Mouse (Mus musculus): ENCODE results near the gene Slc25a11. TPM values are rescaled to one million over a fixed set of nuclear protein-coding genes. Genes with fewer than 3 reads are reported as not detected.

Gene Slc25a11
- polyA plus RNA-seq, 1 experiment from 2014 or later, result 155 TPM

DNA sequence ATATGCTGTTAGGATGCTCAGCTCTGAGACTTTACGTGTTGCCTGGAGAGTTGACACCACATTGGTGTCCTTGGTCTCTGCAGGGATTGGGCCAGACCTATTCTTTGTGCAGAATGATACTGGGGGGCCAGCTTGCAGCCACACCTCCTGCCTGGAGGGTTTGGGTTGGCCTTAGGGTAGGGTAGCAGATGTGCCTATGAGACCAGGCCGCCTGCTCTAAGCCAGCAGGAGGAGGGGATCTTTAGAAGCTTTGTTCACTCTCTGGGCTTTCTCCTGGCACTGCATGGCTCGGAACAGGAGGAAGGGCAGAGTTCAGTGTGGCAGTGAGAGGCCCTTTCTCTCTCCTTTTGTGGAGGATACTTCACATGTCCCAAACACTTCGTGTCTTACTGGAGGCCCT is 51.2 kb downstream of the Slc25a11 start:
- DNase-seq (ENCODE audit: low spot score), result no peak
- Histone ChIP-seq H3K4me1 (replicated peaks) (peaks cover 16% of the 10 kb centered on the region), H3K9me3 (no peaks in the 10 kb centered on the region), H3K27me3 (ENCODE audit: insufficient read depth, poor library complexity, severe bottlenecking) (no peaks in the 10 kb centered on the region), H3K4me3 (no peak overlapping the region), H3K36me3 (peaks cover 30% of the 10 kb centered on the region), H3K27ac (peak overlapping the region; percentile 60)
- WGBS, result 60% methylated on average over 4 of the region's 4 CpGs

DNA sequence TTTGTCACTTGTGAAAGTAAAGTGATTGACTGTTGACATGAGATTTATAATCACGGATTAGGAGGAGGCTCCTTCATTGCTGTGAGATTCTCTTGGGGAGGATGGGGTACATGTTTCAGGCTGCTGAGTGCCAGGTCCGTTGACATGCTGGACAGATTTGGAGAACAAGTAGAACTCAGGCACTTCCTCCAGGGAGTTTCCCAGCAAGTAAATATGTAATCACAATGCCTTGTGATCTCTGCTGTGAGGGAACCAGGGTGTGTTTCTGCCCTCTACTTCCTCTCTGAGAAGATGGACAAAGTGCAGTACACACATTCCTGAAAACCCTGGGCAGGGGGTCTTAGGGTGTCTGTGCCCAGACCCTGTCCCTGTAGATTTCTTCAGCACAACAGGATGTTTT is 51.6 kb downstream of the Slc25a11 start:
- Histone ChIP-seq H3K27me3 (ENCODE audit: insufficient read depth, poor library complexity, severe bottlenecking) (no peaks in the 10 kb centered on the region), H3K4me3 (no peak overlapping the region), H3K36me3 (peaks cover 29% of the 10 kb centered on the region), H3K4me1 (replicated peaks) (peaks cover 16% of the 10 kb centered on the region), H3K27ac (peak overlapping the region; percentile 60), H3K9me3 (no peaks in the 10 kb centered on the region)
- DNase-seq (ENCODE audit: low spot score), result no peak
- 82% methylated on average over 2 of the region's 2 CpGs for WGBS

DNA sequence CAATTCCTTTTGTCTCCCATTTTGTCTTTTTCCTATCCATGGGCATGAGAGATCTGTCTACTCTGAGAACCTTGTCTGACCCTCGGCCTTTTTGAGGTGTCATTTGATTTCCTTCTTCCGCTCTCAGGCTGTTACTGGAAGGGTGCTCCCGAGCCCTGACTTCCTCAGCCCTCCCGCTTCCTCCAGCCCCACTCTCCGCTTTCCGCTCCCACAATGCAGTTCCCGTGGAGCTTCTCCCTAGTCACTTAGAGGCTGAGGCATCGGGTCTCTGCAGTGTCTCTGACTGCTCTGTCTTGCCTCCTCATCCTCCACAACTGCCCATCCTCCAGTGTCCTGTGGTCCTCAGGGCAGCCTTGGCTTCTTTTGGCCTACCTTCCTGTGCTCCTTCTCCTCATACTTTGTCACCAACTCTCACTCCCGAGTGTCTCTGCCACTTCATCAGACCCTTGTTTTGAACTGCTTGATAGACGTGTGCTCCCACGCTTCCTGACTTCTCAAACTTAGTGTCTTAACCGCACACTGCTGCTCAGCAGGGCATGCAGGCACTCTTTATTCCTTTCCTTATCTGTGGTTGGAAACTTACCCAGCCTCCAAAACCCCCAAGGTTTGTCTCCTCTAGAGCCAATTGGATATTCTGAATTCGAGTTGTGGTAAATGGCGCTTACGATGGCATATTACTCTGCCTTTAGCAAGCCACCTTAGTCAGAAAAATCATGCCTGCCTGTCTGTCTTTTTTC is 52.9 kb downstream of the Slc25a11 start:
- 89% methylated on average over 15 of the region's 15 CpGs for WGBS
- no peak for DNase-seq (ENCODE audit: low spot score)
- Histone ChIP-seq H3K4me1 (replicated peaks) (peaks cover 16% of the 10 kb centered on the region), H3K27me3 (ENCODE audit: insufficient read depth, poor library complexity, severe bottlenecking) (no peaks in the 10 kb centered on the region), H3K36me3 (peaks cover 25% of the 10 kb centered on the region), H3K27ac (no peak overlapping the region), H3K4me3 (no peak overlapping the region), H3K9me3 (no peaks in the 10 kb centered on the region)

Other genes starting within 250 kb of the Slc25a11 start
- gene Pelp1, start 237.4 kb downstream of the Slc25a11 start, polyA plus RNA-seq (2016; fragmentation: Nextera tagmentation; extraction: Ambion mirVana), result 50.6 and 53.0 TPM in 2 replicates
- 31.1 and 32.7 TPM in 2 replicates for gene Arrb2, start 214.8 kb downstream of the Slc25a11 start, polyA plus RNA-seq (2016; fragmentation: Nextera tagmentation; extraction: Ambion mirVana)
- 48.3 and 49.2 TPM in 2 replicates for gene Med11, start 195.6 kb downstream of the Slc25a11 start, polyA plus RNA-seq (2016; fragmentation: Nextera tagmentation; extraction: Ambion mirVana)
- 0.25 and 0.30 TPM in 2 replicates for gene Zmynd15, start 188.0 kb downstream of the Slc25a11 start, polyA plus RNA-seq (2016; fragmentation: Nextera tagmentation; extraction: Ambion mirVana)
- gene Cxcl16, start 187.5 kb downstream of the Slc25a11 start, polyA plus RNA-seq (2016; fragmentation: Nextera tagmentation; extraction: Ambion mirVana), result 0.31 and 0.41 TPM in 2 replicates
- gene Tm4sf5, start 142.2 kb downstream of the Slc25a11 start, polyA plus RNA-seq (2016; fragmentation: Nextera tagmentation; extraction: Ambion mirVana), result 0.52 TPM in 1 of 2 replicates, not detected in the other
- gene Vmo1, start 132.9 kb downstream of the Slc25a11 start, polyA plus RNA-seq (2016; fragmentation: Nextera tagmentation; extraction: Ambion mirVana), result 0.34 TPM in 1 of 2 replicates, not detected in the other
- 0.35 and 0.47 TPM in 2 replicates for gene Gltpd2, start 128.3 kb downstream of the Slc25a11 start, polyA plus RNA-seq (2016; fragmentation: Nextera tagmentation; extraction: Ambion mirVana)
- 1,108 and 1,160 TPM in 2 replicates for gene Psmb6, start 122.1 kb downstream of the Slc25a11 start, polyA plus RNA-seq (2016; fragmentation: Nextera tagmentation; extraction: Ambion mirVana)
- not detected in 2 replicates for gene Gm40193, start 114.5 kb downstream of the Slc25a11 start, polyA plus RNA-seq (2016; fragmentation: Nextera tagmentation; extraction: Ambion mirVana)
- 3.8 and 4.1 TPM in 2 replicates for gene Pld2, start 107.4 kb downstream of the Slc25a11 start, polyA plus RNA-seq (2016; fragmentation: Nextera tagmentation; extraction: Ambion mirVana)
- gene Mink1, start 84.6 kb downstream of the Slc25a11 start, polyA plus RNA-seq (2016; fragmentation: Nextera tagmentation; extraction: Ambion mirVana), result 12.6 and 14.6 TPM in 2 replicates
- not detected in 2 replicates for gene 4930544D05Rik, start 31.6 kb downstream of the Slc25a11 start, polyA plus RNA-seq (2016; fragmentation: Nextera tagmentation; extraction: Ambion mirVana)
- gene Chrne, start 28.3 kb downstream of the Slc25a11 start, polyA plus RNA-seq (2016; fragmentation: Nextera tagmentation; extraction: Ambion mirVana), result not detected in 2 replicates
- gene Gp1ba, start 8.4 kb downstream of the Slc25a11 start, polyA plus RNA-seq (2016; fragmentation: Nextera tagmentation; extraction: Ambion mirVana), result 0.34 and 0.80 TPM in 2 replicates
- 90.6 and 97.1 TPM in 2 replicates for gene Rnf167, start 244 bp downstream of the Slc25a11 start, polyA plus RNA-seq (2016; fragmentation: Nextera tagmentation; extraction: Ambion mirVana)
- gene Pfn1, start 7.2 kb upstream of the Slc25a11 start, polyA plus RNA-seq (2016; fragmentation: Nextera tagmentation; extraction: Ambion mirVana), result 1,872 and 1,874 TPM in 2 replicates
- gene Eno3, start 9.7 kb upstream of the Slc25a11 start, polyA plus RNA-seq (2016; fragmentation: Nextera tagmentation; extraction: Ambion mirVana), result 39.3 and 53.3 TPM in 2 replicates
- gene Spag7, start 21.9 kb upstream of the Slc25a11 start, polyA plus RNA-seq (2016; fragmentation: Nextera tagmentation; extraction: Ambion mirVana), result 185 and 191 TPM in 2 replicates
- 10.8 and 11.8 TPM in 2 replicates for gene Camta2, start 40.6 kb upstream of the Slc25a11 start, polyA plus RNA-seq (2016; fragmentation: Nextera tagmentation; extraction: Ambion mirVana)
- 0.90 and 1.1 TPM in 2 replicates for gene Inca1, start 52.7 kb upstream of the Slc25a11 start, polyA plus RNA-seq (2016; fragmentation: Nextera tagmentation; extraction: Ambion mirVana)
- 1.7 and 2.1 TPM in 2 replicates for gene Kif1c, start 53.1 kb upstream of the Slc25a11 start, polyA plus RNA-seq (2016; fragmentation: Nextera tagmentation; extraction: Ambion mirVana)
- gene Zfp3, start 116.7 kb upstream of the Slc25a11 start, polyA plus RNA-seq (2016; fragmentation: Nextera tagmentation; extraction: Ambion mirVana), result 7.2 and 8.1 TPM in 2 replicates
- not detected in 2 replicates for gene Scimp, start 165.1 kb upstream of the Slc25a11 start, polyA plus RNA-seq (2016; fragmentation: Nextera tagmentation; extraction: Ambion mirVana)
- gene Rabep1, start 197.3 kb upstream of the Slc25a11 start, polyA plus RNA-seq (2016; fragmentation: Nextera tagmentation; extraction: Ambion mirVana), result 32.5 and 41.7 TPM in 2 replicates